Mouse (Mus musculus) CH12.LX (cell line): Measurements from ENCODE around the gene Hsd11b2. TPM values are rescaled to one million over a fixed set of nuclear protein-coding genes. Genes with fewer than 3 reads are reported as not detected.

Source experiments
- DNase-seq: peaks from one replicate; pipeline ENCODE4 v3.0.0-alpha.2; 2013; ENCODE audit errors: extremely low read depth
- H3K27ac ChIP-seq: 2 replicates; pipeline ENCODE4 v1.5.1; 2012; ENCODE audit warnings: low read depth, mild to moderate bottlenecking, control low read depth, moderate library complexity; ENCODE audit not compliant: insufficient read depth
- H3K27me3 ChIP-seq: replicated peaks from 2 replicates; pipeline ENCODE3; 2012; ENCODE audit warnings: inconsistent platforms
- H3K36me3 ChIP-seq, 2 experiments: replicated peaks in 1 of 2; 2 replicates each; pipeline versions ENCODE3 to v1.6.1; 2012; ENCODE audit warnings: inconsistent platforms in 1 of 2, low read length in 1 of 2, mild to moderate bottlenecking in 1 of 2, mixed read lengths in 1 of 2, moderate library complexity in 1 of 2; ENCODE audit not compliant: control insufficient read depth in 1 of 2, insufficient read depth in 1 of 2
- H3K4me1 ChIP-seq, 2 experiments: 2 replicates each; pipeline ENCODE4 v1.6.1; 2012; ENCODE audit warnings: inconsistent platforms in 1 of 2, moderate library complexity in 1 of 2; ENCODE audit not compliant: insufficient read depth in 2 of 2, control insufficient read depth in 1 of 2
- H3K4me2 ChIP-seq: 2 replicates; pipeline ENCODE4 v1.6.1; 2012; ENCODE audit warnings: low read depth, mild to moderate bottlenecking, control low read depth; ENCODE audit not compliant: poor library complexity, insufficient read depth, severe bottlenecking
- H3K4me3 ChIP-seq, 3 experiments: fragments of 150-350 bp in 1 of 3; sonication (generic) in 1 of 3; replicated peaks in 1 of 3; 2 replicates each; pipeline versions ENCODE3 to v1.5.1; 2011 to 2012; ENCODE audit warnings: low read depth in 2 of 3, low read length in 2 of 3, mild to moderate bottlenecking in 2 of 3, moderate library complexity in 2 of 3, control low read depth in 1 of 3, improper control_type of control experiment in 1 of 3, inconsistent platforms in 1 of 3, mixed read lengths in 1 of 3; ENCODE audit not compliant: poor library complexity in 1 of 3
- H3K79me2 ChIP-seq: replicated peaks from 2 replicates; pipeline ENCODE4 v1.6.1; 2012; ENCODE audit warnings: mild to moderate bottlenecking, moderate library complexity; ENCODE audit not compliant: control insufficient read depth, poor library complexity, insufficient read depth, severe bottlenecking; ENCODE audit errors: extremely low read depth
- H3K9ac ChIP-seq: 2 replicates; pipeline ENCODE4 v1.6.1; 2012; ENCODE audit warnings: low read depth, mild to moderate bottlenecking, control low read depth, moderate library complexity; ENCODE audit not compliant: insufficient read depth
- H3K9me3 ChIP-seq: replicated peaks from 2 replicates; pipeline ENCODE3; 2012; ENCODE audit warnings: low read length, inconsistent platforms, mixed read lengths
- BHLHE40 ChIP-seq: IDR thresholded peaks from 2 replicates; pipeline ENCODE4 v1.6.1; 2011; ENCODE audit warnings: mild to moderate bottlenecking, low read depth, low read length, improper control_type of control experiment
- CHD1 ChIP-seq: IDR thresholded peaks from 2 replicates; pipeline ENCODE4 v1.6.1; 2012; ENCODE audit warnings: low read depth, low read length, improper control_type of control experiment, inconsistent platforms
- CHD2 ChIP-seq: IDR thresholded peaks from 2 replicates; pipeline ENCODE4 v1.6.1; 2011; ENCODE audit warnings: low read length, improper control_type of control experiment
- E2F4 ChIP-seq: IDR thresholded peaks from 2 replicates; pipeline ENCODE4 v1.6.1; 2011; ENCODE audit warnings: low read depth, low read length, improper control_type of control experiment; ENCODE audit not compliant: insufficient replicate concordance
- ELF1 ChIP-seq: IDR thresholded peaks from 2 replicates; pipeline ENCODE4 v1.6.1; 2014; ENCODE audit warnings: low read depth, mild to moderate bottlenecking, inconsistent platforms, low read length, improper control_type of control experiment
- EP300 ChIP-seq: IDR thresholded peaks from 2 replicates; pipeline ENCODE4 v1.6.1; 2011; ENCODE audit warnings: low read length, improper control_type of control experiment
- HCFC1 ChIP-seq: IDR thresholded peaks from 2 replicates; pipeline ENCODE4 v1.6.1; 2012; ENCODE audit warnings: low read depth, mild to moderate bottlenecking, inconsistent platforms, low read length, improper control_type of control experiment
- IRF4 ChIP-seq: IDR thresholded peaks from 2 replicates; pipeline ENCODE4 v1.6.1; 2014; ENCODE audit warnings: low read depth, mild to moderate bottlenecking, inconsistent platforms, low read length, improper control_type of control experiment
- MAFK ChIP-seq: IDR thresholded peaks from 2 replicates; pipeline ENCODE4 v1.6.1; 2011; ENCODE audit warnings: low read length, improper control_type of control experiment; ENCODE audit not compliant: insufficient replicate concordance
- MAX ChIP-seq: IDR thresholded peaks from 2 replicates; pipeline ENCODE4 v1.6.1; 2011; ENCODE audit warnings: low read length, improper control_type of control experiment
- MEF2A ChIP-seq: IDR thresholded peaks from 2 replicates; pipeline ENCODE4 v1.6.1; 2014; ENCODE audit warnings: low read depth, mild to moderate bottlenecking, inconsistent platforms, low read length, improper control_type of control experiment, borderline replicate concordance
- MXI1 ChIP-seq: IDR thresholded peaks from 2 replicates; pipeline ENCODE4 v1.6.1; 2011; ENCODE audit warnings: mild to moderate bottlenecking, low read depth, low read length, improper control_type of control experiment
- NRF1 ChIP-seq: IDR thresholded peaks from 2 replicates; pipeline ENCODE4 v1.6.1; 2014; ENCODE audit warnings: low read depth, mild to moderate bottlenecking, inconsistent platforms, low read length, improper control_type of control experiment, moderate library complexity
- POLR2A ChIP-seq: IDR thresholded peaks from 2 replicates; pipeline ENCODE4 v1.6.1; 2011; ENCODE audit warnings: low read depth, mild to moderate bottlenecking, improper control_type of control experiment, low read length
- POLR2AphosphoS2 ChIP-seq: IDR thresholded peaks from 2 replicates; pipeline ENCODE4 v1.6.1; 2011; ENCODE audit warnings: low read depth, low read length, improper control_type of control experiment
- RAD21 ChIP-seq: IDR thresholded peaks from 2 replicates; pipeline ENCODE4 v1.6.1; 2011; ENCODE audit warnings: low read depth, mild to moderate bottlenecking, low read length, improper control_type of control experiment, moderate library complexity
- RCOR1 ChIP-seq: conservative IDR thresholded peaks from 2 replicates; pipeline ENCODE4 v1.6.1; 2012; ENCODE audit warnings: low read depth, mild to moderate bottlenecking, inconsistent platforms, low read length, improper control_type of control experiment
- SIN3A ChIP-seq: IDR thresholded peaks from 2 replicates; pipeline ENCODE4 v1.6.1; 2012; ENCODE audit warnings: low read length, improper control_type of control experiment, inconsistent platforms
- SMC3 ChIP-seq: IDR thresholded peaks from 2 replicates; pipeline ENCODE4 v1.6.1; 2011; ENCODE audit warnings: low read depth, low read length, improper control_type of control experiment
- TBP ChIP-seq: conservative IDR thresholded peaks from 2 replicates; pipeline ENCODE4 v1.6.1; 2011; ENCODE audit warnings: low read depth, low read length, improper control_type of control experiment
- TCF12 ChIP-seq: IDR thresholded peaks from 2 replicates; pipeline ENCODE4 v1.6.1; 2014; ENCODE audit warnings: low read depth, mild to moderate bottlenecking, inconsistent platforms, low read length, improper control_type of control experiment
- UBTF ChIP-seq: IDR thresholded peaks from 2 replicates; pipeline ENCODE4 v1.6.1; 2012; ENCODE audit warnings: low read depth, mild to moderate bottlenecking, inconsistent platforms, low read length, improper control_type of control experiment, moderate library complexity
- USF1 ChIP-seq: IDR thresholded peaks from 2 replicates; pipeline ENCODE4 v1.6.1; 2014; ENCODE audit warnings: low read depth, mild to moderate bottlenecking, inconsistent platforms, low read length, improper control_type of control experiment
- ZC3H11A ChIP-seq: IDR thresholded peaks from 2 replicates; pipeline ENCODE4 v1.6.1; 2012; ENCODE audit warnings: low read depth, mild to moderate bottlenecking, inconsistent platforms, low read length, improper control_type of control experiment
- ZMIZ1 ChIP-seq: IDR thresholded peaks from 2 replicates; pipeline ENCODE4 v1.6.1; 2012; ENCODE audit warnings: low read depth, mild to moderate bottlenecking, inconsistent platforms, low read length, improper control_type of control experiment
- ZNF384 ChIP-seq: IDR thresholded peaks from 2 replicates; pipeline ENCODE4 v1.6.1; 2012; ENCODE audit warnings: low read depth, low read length, improper control_type of control experiment, inconsistent platforms
- dilution Hi-C: fragments of 300-500 bp; cut with MboI; formaldehyde crosslinking; loops from 2 replicates; pipeline ENCODE4 v1.14.3; 2020; ENCODE audit warnings: low sequenced_read_pairs; ENCODE audit not compliant: extremely low pct_unique_long_range_greater_than_20kb, extremely low pct_ligation_motif_present
- in situ Hi-C: fragments of 300-500 bp; cut with MboI; formaldehyde crosslinking; loops from 3 replicates; pipeline ENCODE4 v1.14.3; 2019; ENCODE audit warnings: low sequenced_read_pairs, low pct_ligation_motif_present, low pct_unique_long_range_greater_than_20kb, mixed read lengths
- polyA plus RNA-seq: library from polyadenylated mRNA; unstranded; fragments of >175 nt; gene quantifications from 2 replicates; pipeline ENCODE4 v1.2.1, GENCODE M21; 2012; ENCODE audit warnings: low read depth; ENCODE audit not compliant: insufficient read length
- total RNA-seq, 2 experiments: library from RNA; depleted of rRNA; stranded (reverse); fragments of 300-350 nt in 1 of 2; fragments of >200 nt in 1 of 2; gene quantifications; 2 replicates each; pipeline ENCODE4 v1.2.3; 2012 to 2014

The Hsd11b2 gene
- total and polyA plus RNA-seq, 3 experiments = not detected

DNA sequence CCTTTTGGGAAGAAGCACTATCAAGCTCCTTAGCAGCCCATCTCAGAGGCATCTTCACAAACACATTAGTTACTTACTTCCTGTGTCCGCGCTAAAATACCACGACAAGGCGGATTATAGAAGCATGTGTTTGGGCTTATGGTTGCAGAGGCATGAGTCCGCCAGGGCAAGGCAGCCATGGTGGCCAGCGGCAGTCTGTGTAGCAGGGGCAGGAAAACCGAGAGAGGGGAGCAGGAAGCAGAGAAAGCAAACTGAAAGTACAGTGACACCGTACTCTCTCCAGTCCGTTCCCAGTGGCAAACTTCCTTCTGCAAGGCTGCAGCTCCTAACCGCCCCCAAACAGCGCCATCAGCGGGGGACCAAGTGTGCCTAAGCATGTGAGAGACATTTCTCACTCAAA is 18.8 kb upstream of the Hsd11b2 start:
- in situ Hi-C loops = no loop called here
- Histone ChIP-seq H3K4me2 (peak overlapping the region; percentile 1), H3K9me3 (no peaks in the 10 kb centered on the region), H3K4me1 (peaks cover 0 to 15% of the 10 kb centered on the region in 2 experiments; a peak in 2 of 4 replicates), H3K27me3 (no peaks in the 10 kb centered on the region), H3K79me2 (no peaks in the 10 kb centered on the region), H3K27ac (no peak overlapping the region), H3K36me3 (no peaks in the 10 kb centered on the region), H3K9ac (no peak overlapping the region), H3K4me3 (no peak overlapping the region)
- TF ChIP-seq RCOR1 (no peak), ZMIZ1 (no peak), MEF2A (no peak), MAX (no peak), CHD1 (no peak), EP300 (no peak), TBP (no peak), POLR2AphosphoS2 (no peak), SIN3A (no peak), RAD21 (no peak), NRF1 (no peak), ZNF384 (no peak), HCFC1 (no peak), BHLHE40 (no peak), MAFK (no peak), SMC3 (no peak), TCF12 (no peak), CHD2 (no peak)
- dilution Hi-C loops = no loop called here
- DNase-seq = no peak

DNA sequence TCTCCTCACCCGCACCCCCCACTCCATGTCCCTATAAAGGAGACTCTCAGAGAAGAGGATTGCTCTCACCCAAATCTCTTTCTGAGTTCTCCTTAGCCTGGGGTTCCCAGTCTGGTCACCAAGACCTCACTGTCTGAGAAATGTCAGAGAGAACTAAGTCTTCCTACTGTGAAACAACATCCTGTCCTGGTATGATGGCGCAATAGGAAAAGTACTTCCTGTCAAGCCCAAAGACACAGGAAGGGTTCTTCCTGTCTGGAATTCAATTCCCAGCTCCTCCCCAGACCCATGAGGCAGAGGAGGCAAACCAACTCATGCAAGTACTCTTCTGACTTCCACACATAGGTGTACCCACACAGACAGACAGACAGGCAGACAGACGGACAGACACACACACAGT is 13.9 kb upstream of the Hsd11b2 start:
- peaks cover 5 to 17% of the 10 kb centered on the region in 2 experiments for H3K4me1 ChIP-seq
- no peak overlapping the region for H3K27ac ChIP-seq
- no peaks in the 10 kb centered on the region for H3K9me3 ChIP-seq
- in situ Hi-C loops = no loop called here
- TF ChIP-seq MAX = no peak
- no peak for TF ChIP-seq IRF4
- TF ChIP-seq RCOR1 = no peak
- no peak for TF ChIP-seq ZNF384
- no peak for TF ChIP-seq SIN3A
- TF ChIP-seq POLR2A = no peak
- no peak for TF ChIP-seq RAD21
- no peak for TF ChIP-seq ELF1
- no peak for TF ChIP-seq E2F4
- TF ChIP-seq MEF2A = no peak
- no peak for TF ChIP-seq UBTF
- no peak for TF ChIP-seq MXI1
- no peak for TF ChIP-seq ZC3H11A
- TF ChIP-seq ZMIZ1 = no peak
- TF ChIP-seq BHLHE40 = no peak
- TF ChIP-seq USF1 = no peak
- TF ChIP-seq, all 38 proteins: peak for 0
- no peaks in the 10 kb centered on the region for H3K79me2 ChIP-seq
- H3K9ac ChIP-seq = no peak overlapping the region
- H3K4me3 ChIP-seq = no peak overlapping the region
- H3K4me2 ChIP-seq = no peak overlapping the region
- dilution Hi-C loops = no loop called here
- no peaks in the 10 kb centered on the region for H3K36me3 ChIP-seq
- DNase-seq = no peak
- peaks cover 3% of the 10 kb centered on the region for H3K27me3 ChIP-seq
